Mouse (Mus musculus) cortical plate, adult 2 months (tissue): ENCODE measurements around the gene Kcnk2.

Experiments
- CTCF ChIP-seq: fragments of 200-500 bp; IDR thresholded peaks from 2 replicates; pipeline ENCODE4 v1.5.1; 2011; ENCODE audit warnings: mild to moderate bottlenecking, control low read depth, low read length; ENCODE audit not compliant: insufficient read depth; ENCODE audit errors: extremely low read depth
- POLR2A ChIP-seq: fragments of 200-500 bp; IDR thresholded peaks from 2 replicates; pipeline ENCODE4 v1.6.1; 2011; ENCODE audit warnings: mild to moderate bottlenecking, low read length, control low read depth; ENCODE audit not compliant: insufficient read depth; ENCODE audit errors: extremely low read depth

- no peak for TF ChIP-seq CTCF
- no peak for TF ChIP-seq POLR2A
Observed at GRCm38 (mm10) chr1:189293679-189294406, 108.2 kb downstream of the Kcnk2 start.
